Mouse (Mus musculus) fibroblast of lung, adult 2 months (primary cell): ENCODE results near the gene Lhfpl3.

Experiments used
- DNase-seq: peaks from one replicate; pipeline ENCODE4 v3.0.0-alpha.2; 2011; ENCODE audit warnings: low read depth

The Lhfpl3 gene

DNA sequence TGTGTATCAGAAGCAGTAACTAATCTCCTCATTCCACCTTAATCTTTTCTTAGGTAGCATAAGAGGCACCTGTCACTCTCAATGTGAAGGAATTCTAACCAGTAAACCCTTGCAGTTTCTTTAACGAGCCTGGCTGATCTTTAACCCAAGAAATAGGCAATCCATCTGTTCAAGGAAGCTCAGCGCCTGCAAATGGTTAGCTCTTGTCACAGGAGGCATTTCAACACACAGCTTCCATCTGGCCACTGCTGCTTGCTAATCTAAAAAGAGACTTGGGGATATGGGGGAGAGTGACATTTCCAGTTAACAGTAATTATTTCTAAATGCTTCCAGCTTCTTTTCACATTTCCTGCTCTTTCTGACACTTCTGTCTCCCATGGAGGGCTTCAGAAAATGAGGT lies 182.9 kb downstream of the Lhfpl3 start:
- no peak for DNase-seq

DNA sequence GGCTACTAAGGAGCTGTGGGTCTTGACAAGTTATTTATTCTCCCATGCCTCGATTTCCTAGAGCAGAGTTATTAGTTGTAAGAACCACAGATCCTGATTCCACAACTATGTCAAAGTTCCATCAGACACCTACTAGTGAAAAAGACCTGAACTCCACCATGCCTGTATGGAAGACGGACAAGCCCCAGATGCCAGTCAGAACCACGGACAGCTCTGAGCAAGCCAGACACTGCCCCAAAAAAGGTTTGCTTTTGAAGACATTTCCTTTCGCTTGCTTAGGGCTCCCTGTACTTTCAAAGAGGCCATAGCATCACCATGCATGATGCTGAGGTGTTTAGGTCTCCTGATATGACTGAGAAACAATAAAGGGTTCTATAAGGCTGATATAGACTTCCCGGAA lies 197.4 kb downstream of the Lhfpl3 start:
- DNase-seq, result no peak

DNA sequence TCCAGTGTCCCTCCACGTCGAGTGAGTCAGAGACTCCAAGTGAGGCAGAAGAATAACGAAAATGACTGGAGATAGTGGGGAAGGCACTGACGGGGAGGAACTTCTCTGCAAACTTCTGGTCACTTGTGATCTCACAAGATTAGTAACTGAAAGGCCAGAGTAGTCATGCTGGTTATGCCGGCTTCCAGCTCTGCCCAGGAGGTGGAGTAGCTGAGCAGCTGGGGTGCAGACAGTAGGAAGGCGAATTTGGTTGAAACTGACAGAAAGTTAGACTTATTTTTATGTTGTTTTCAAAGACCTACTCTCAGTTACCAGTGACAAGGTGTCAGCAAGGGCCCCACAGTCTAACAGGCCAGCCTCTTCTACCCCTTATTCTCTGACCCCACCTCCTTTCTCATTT lies 217.4 kb downstream of the Lhfpl3 start:
- no peak for DNase-seq

DNA sequence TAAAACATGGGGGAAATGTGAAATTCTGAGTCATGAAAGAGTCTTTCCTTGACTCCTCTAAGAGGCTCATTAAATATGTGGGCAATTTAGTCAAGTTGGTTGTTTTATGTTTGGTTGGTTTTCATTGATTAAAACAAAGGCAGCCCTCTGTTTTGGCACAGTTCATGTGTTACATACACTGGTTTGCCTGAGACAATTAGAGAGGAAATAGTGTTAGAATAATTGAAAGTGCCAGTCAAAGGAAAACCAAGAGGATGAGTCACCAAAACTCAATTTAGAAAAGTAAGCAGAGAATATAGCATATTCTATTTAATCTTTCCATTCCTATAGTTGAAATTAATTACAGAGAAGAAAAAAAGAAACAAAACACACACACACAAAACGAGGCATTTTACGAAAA lies 240.9 kb downstream of the Lhfpl3 start:
- no peak for DNase-seq

DNA sequence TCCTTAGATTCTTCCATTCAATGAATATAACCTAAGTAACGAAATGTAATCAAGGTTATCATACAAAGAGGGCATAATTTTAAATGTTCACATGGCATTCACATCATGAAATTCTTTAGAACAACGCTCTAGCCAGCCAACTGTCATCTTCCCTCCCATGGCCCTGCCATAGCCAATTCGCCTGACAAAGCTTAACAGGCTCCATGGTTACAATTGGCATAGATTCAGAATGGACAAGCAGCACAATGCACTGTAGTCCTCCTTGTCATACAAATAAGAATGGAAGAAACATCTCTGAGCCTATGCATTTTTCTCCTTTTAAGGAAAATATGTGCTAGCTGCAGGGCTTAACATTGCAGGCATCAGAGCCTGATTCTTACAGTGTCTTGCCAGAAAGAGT lies 254.0 kb downstream of the Lhfpl3 start:
- DNase-seq, result no peak

DNA sequence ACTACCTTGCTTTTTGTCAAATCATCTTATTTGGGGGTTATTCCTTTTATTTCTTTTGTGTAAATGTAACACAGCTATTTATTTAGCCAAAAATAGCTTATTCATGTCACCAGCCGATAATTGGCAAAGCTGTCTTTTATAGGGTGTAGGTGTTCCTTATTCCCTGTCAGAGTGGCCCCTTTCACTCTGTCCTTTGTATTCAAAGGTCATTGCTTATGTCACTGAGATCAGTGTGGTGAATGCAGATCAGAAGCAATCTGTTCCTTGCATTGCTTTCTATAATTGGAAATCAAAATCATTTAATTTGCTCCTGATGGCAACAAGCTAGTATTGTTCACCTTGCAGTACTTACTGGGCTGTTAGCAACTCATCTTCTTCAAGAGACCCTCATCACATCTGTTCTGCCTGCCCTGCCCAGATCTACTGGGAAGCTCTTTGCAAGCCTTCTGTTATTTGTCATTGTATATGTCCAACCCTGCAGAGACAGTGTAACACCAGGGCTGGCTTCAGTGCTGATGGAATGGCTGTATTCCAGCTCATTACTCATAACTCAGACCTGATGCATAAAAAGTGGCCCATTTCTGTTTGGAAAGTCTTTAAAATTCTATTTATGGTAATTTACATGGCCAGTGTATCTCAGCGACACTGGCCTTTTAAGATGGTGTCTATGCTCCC lies 257.4 kb downstream of the Lhfpl3 start:
- no peak for DNase-seq

DNA sequence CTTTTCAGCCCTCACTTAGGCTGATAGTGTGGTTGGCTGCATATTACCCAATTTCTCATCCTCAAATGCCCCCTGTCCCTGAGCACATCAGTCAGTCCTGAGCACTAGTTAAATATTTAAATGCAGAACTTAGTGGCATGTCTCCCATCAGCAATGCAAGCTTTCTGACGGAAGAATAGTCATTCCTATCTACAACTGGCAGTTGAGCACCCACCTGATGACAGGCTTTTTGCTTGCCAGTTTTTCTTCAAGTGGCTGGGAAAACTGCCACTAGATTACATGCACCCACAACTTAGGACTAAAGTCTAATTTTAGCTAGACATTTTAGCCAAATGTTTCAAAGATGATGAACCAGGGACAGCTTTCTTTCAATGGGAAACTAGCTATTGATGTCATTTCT lies 260.3 kb downstream of the Lhfpl3 start:
- no peak for DNase-seq

DNA sequence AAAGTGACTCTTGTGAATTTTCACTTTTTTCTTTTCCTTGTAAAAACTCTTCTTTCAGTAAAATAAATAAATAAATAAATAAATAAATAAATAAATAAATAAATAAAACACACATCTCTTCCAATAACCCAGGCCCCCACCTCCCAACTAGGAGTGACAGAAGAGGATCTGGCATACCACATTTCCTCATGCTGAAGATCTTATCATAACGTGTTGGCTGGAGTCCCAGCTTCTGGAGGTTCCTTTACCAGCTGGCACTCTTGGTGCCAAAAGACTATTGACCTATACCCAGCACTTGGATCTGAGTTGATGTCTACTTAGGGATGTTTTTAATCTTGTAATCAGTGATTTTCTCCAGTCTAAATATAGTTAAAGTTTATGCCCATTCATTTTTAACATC lies 264.6 kb downstream of the Lhfpl3 start:
- no peak for DNase-seq

DNA sequence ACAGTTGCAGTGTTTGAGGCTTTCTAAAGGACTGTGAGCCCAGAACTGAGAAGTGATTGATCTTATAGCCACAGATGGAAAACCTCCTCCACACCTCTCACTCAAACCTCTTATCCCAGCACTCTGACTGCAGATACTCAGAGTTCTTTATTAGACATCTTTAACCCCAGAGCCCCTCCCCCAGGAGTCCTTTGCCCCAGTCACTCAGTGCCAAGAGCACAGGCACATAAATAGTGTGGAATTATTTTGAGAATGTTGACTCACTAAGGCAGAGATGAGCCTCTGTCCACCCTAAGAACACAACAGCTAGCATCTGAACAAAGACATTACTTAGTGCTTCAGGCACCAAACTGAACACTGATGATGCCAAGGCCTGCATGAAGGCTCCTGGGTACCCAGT lies 268.1 kb downstream of the Lhfpl3 start:
- DNase-seq, result no peak

DNA sequence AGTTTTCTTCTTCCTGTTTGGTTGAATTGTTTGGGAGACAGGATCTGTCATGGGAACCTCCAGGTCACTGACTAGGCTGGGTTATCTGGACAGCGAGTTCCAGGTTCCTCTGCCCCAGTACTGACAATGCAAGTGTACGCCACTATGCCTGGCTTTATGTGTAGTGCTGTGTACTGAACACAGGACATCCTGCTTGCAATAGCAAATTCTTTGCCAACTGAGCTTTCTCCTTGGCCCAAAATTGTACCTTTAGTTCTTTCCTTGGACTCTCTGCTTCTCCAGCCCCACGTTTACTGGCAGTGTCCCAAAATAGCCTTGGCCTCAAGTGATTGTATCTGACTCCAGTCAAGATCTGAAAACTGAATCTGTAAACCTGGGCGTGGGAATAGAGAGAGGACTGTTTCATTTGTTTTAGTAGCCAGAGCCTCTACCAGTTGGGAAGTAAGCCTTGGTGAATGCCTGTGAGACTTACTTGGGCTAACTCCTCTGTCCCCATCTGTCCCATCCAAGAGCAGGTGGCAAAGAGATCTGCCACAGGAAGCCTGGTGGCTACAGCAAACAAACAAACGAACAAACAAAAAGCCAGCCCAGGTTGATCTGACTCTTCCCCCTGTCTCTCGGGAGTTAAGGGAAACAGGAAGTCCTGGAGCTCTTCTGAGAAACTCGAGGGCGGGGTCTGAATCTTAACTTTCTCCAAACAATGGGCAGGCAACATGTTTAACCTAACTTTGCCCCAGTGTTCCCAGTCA lies 269.9 kb downstream of the Lhfpl3 start:
- DNase-seq, result no peak

DNA sequence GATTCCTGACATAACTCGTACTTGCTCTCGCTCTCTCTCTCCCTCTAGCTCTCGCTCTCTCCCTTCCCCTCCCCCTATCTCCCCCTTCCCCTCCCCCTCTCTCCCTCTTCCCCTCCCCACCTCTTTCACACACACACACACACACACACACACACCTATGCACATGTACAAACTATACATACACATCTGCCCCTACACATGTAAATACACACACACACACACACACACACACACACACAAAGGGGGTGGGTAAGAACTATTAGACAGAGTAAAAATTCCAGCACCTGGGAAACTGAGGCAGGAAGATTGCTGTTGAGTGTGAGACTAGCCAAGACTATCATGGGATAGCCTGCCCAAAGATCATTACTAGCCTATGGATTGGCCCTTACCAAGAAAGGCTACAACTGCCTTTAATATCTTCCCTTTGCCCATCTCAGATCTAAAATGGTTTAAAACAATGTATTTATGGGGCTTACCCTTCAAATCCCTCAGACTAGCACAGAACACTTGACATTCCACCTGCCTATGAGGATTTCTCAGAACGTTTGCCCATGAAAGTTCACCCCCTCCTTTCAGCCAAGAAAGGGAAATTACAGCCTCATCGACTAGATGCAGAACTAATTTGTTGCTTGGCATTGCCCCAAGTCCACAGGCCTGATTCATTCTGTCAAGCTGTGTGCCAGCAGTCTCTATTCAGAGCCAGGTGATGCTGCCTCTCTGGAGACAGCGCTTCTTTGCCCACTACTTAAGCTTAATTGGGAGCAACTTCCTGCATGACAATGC lies 289.3 kb downstream of the Lhfpl3 start:
- DNase-seq, result peak; percentile 15

DNA sequence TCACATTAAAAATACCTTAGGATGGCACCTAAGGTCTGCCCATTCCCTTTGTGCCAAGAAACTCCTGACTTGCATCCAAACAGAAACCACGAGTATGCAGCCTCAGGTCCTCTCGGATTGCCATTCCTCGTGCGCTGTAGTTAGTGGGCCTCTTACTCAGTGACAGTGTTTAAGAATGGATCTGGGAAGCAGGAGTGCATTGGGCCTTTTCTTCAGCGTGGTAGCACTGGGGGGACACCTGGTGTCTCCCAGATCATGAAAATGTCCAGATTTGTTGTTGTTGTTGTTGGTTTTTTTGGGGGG lies 289.8 kb downstream of the Lhfpl3 start:
- no peak for DNase-seq

DNA sequence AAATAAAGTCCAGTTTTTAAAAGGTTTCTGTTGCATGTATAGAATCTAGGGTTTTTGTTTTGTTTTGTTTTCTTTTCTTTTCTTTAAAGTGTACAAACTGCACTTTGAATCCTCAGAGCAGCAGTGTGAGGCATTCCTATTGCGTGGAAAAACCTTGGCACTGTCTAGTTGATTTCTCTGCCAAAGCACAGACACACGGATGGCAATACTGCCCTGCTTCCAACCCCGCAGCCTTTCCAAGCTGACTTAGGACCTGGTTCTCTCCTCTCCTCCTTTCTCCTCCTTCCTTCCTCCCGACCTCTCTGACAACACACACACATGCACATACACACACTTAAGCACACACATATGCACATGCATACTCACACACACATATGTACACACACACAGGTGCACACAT lies 294.6 kb downstream of the Lhfpl3 start:
- no peak for DNase-seq

DNA sequence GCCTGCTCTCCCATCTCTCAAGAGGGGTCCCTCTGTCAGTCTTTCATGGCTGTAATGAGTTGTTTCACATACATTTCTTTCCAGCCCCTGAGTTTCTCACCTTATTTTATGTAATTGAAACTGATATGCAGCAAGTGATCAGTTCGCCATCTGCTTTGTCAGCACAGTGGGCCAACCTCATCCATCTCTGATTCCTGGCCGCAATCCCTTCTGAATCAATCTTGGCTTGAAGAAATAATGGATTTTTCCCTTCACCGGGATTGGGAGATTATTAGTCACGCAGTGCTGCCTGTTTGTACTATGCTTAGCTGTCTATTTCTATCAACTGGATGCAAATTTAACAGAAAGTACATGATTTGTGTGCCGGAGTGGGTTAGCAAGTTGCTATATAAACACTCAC lies 297.0 kb downstream of the Lhfpl3 start:
- DNase-seq, result no peak

DNA sequence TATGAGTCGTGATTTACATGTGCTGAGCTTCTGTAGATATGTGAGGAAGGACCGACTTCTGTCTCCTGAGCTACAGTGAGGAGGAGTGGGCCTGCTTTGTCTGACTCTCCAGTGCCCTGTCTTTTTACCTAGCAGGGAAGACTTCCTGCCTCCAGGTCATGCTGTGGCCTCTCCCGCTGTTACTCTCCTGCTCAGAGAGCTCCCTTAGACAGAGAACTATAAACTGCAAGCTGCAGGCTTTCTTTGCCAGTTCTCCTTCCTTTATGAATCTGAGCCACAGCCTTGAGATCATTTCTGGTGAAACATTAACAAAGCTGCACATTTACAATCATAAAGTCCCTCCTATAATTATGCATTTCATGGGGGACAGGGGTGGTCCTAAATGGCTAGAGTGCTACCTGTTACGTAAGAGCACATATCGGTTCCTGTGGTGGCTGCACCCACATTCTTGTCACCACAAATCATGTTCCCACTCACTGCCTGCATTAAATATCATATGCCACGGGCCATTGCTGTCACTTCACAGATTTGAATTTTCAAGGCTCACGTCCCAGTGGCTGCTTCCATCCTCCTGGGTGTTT lies 303.3 kb downstream of the Lhfpl3 start:
- DNase-seq, result no peak

DNA sequence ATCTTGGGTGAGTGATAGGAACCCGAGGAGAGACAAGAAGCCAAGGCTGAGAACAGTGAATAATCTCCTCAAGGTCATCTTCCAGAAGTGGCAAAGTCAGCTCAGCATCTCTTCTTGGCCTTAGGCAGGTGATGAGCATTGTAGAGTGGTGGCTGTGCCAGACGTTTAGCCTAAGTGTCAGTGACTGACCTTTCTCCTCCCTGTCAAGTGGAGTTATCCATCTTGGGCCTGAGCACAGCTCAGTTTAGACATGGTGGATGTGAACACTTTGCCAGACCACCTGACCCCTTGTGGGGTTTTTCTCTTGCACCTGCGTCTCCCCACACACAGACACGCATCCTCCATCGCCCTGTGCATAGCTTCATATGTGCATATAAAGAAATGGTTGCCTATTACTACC lies 305.6 kb downstream of the Lhfpl3 start:
- DNase-seq, result no peak

DNA sequence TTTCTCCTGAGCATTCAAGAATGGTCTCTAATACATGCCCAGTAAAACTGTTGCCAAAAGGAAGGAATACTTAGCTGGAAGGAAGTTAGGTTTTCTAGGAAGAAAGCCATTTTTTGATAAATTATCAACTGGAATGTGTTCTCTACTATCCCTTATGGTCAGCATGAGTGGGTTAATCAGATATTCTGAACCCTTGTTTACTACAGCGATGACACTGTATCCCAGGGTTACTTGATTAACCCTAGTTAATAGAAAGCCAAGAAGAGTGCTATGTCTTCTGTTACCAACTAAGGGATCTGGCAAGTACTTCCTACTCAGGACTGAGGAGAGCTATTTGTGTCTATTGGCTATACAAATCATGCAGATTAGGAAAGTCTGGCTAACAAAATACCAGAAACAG lies 349.0 kb downstream of the Lhfpl3 start:
- DNase-seq, result no peak

DNA sequence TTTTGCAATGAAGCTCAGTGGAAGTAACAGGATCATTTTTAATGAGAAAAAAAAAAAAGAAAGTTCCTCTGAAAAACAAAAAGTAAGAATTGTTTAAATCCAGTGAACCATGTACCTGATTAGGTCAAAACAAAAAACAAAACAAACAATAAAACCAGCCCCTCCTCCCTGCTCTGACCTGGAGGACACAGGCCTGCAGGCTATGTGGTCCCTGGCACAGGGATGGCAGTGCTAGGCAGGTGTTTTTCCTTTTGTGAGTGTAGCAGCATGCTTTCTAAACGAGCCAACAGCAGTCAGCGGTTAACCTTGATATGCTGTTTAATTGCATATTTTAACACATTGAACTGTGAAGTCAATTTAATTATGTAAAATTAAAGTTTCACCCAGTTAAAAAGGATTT lies 360.7 kb downstream of the Lhfpl3 start:
- no peak for DNase-seq

DNA sequence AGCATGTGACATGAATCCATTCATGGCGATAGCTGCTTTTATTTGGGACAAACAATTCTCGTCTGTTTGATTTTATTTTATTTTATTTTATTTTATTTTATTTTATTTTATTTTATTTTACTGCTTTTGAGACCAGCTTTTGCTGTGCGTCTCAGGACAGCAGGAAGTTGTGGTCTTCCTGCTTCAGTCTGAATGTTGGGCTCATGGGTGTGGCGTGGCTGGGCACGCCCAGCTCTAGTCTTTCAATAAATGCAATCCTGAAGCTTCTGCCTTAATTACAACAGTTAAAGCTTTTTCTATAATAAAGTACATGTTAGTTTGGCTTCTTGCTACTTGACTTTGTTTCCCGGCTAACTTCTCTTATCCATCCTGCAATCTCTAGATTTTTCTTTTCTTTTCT lies 365.4 kb downstream of the Lhfpl3 start:
- DNase-seq, result no peak

DNA sequence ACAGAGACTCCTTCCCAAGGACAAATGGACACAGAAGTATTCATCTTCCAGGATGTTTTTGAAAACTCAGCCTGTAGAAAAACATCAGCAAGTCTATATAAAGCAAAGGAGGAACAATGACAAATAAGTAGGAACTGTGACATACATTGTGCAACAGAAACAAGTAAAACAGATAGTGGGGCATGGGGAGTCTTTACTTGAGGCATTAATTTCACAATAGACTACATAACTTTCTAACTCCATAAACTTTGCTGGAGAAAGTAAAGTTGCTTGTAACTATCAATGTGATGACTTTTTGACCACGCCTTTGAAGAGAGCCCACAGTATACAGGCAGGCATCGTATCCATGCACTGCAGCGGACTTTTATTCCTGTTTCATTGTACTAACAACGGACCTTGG lies 368.4 kb downstream of the Lhfpl3 start:
- DNase-seq, result no peak

DNA sequence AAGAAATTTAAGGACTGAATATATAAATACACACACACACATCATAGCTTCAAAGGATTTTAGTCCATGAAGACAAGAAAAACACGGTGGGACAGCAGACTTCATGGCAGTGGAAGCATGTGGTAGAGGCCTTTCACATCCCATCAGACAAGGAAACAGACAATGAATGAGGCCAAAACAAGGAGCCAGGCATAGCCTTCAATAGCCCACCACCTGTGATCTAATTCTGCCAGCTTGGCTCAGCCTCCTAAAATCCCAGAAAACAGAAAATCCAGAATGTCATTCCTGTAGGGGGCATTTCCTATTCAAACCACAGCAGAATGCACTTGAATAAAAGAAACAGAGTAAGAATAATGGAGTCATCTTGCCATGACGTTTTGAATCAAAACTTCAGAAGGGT lies 381.0 kb downstream of the Lhfpl3 start:
- DNase-seq, result no peak

DNA sequence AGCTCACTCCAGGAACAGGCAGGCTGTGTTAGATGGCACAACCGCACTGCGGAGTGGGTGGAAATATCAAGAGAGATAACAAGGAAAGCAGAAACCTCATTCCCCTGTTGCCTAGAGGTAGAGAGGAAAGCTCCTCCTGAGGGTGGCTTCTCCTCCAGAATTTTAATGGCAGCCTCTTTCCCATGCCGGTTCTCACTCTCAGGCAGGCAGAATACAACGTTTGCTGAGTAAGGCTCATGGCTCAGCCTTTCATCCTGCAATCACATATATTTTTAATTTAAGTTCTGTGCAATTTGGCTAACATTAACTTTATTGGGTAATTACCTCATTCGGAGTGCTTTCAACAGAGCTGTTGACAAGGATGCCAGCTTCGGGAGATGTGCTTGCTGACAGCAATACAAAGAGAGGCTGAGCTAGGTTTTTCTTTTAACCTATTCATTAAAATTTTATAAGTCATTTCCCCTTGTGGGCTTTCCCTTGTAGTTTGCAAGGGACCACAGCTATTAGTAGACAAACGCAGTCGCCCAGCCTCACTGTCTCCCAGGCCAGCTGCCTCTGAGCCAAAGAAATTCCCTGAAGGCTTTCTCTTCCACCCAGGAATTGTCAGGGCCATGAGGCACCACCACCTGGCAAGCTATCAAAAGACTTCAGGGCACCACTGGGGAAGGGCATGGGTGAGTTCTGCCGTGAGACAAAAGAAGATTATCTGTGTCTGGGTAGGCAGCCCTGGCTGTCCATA lies 394.5 kb downstream of the Lhfpl3 start:
- DNase-seq, result no peak
